In the genomic region with DNA sequence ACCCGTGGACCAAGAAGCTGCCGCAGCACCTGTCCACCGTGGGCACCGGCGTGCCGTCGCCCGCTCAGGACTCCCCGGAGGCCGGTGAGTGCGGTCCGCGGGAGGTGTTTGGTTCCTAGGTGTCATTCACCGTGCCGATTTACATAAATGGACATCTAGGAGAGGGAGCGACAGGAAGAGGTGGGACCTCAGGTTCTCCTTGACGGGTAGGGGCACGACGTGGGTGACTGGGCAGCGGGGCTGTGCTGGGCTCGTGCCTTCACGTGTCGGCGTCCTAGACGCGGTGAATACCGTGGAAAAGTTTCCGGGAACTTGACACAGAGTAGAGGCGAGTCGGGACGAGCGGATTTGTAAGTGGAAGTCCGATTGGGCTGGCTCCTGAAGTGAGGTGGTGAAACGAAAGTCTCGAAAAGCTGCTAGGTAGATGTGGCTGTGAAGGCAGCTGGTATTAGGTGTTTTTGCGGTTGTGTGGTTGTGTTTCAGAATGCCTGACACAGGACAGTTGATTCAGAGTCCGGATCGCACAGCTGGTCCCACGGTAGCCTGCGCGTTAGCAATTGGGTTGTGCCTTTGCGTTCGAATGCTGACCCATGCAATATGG, we compare ENCODE assay signal across 8 mouse cellular contexts. TPM values are rescaled to one million over a fixed set of nuclear protein-coding genes. Genes with fewer than 3 reads are reported as not detected.
DNase-seq lines count a peak whose midpoint lies in the region; ATAC-seq and TF ChIP-seq lines count a peak whose summit lies in the region.

No protein-coding gene starts in this region.

- H3K27ac ChIP-seq in embryonic facial prominence, embryonic 14.5 days (replicated peaks; ENCODE audit: low read depth, low read length) = no peak overlapping the region
- H3K27ac ChIP-seq in heart, embryonic 12.5 days (ENCODE audit: poor library complexity, severe bottlenecking) = peak overlapping the region; percentile 94
- H3K27ac ChIP-seq in kidney, embryonic 14.5 days (ENCODE audit: low read depth, low read length) = no peak overlapping the region
- H3K27ac ChIP-seq in neural tube, embryonic 13.5 days (replicated peaks) = peak overlapping the region; percentile 86

- H3K4me3 ChIP-seq in E14TG2a.4 (replicated peaks; ENCODE audit: low read length) = peak overlapping the region; percentile 87
- peak overlapping the region; percentile 75 for H3K4me3 ChIP-seq in embryonic facial prominence, embryonic 14.5 days (ENCODE audit: low read depth, low read length)
- H3K4me3 ChIP-seq in heart, embryonic 12.5 days = peak overlapping the region; percentile 99
- peak overlapping the region; percentile 70 for H3K4me3 ChIP-seq in kidney, embryonic 14.5 days (ENCODE audit: low read length)
- peak overlapping the region; percentile 80 for H3K4me3 ChIP-seq in neural tube, embryonic 13.5 days

- TF ChIP-seq CTCF in E14TG2a.4 (conservative IDR thresholded peaks at IDR 0.05; ENCODE audit: low read length) = no peak

- H3K4me1 ChIP-seq in E14TG2a.4 (replicated peaks; ENCODE audit: low read depth, low read length) = peaks cover 27% of the 10 kb centered on the region
- H3K4me1 ChIP-seq in embryonic facial prominence, embryonic 14.5 days (ENCODE audit: control insufficient read depth, insufficient read depth, low read length) = 0 out of 2 replicates have a peak, but pooled peaks cover 2% of the 10 kb centered on the region
- H3K4me1 ChIP-seq in heart, embryonic 12.5 days (replicated peaks) = 0 out of 2 replicates have a peak, but pooled peaks cover 3% of the 10 kb centered on the region
- no peaks in the 10 kb centered on the region for H3K4me1 ChIP-seq in kidney, embryonic 14.5 days (ENCODE audit: control insufficient read depth, insufficient read depth, low read length)
- H3K4me1 ChIP-seq in neural tube, embryonic 13.5 days (replicated peaks) = peaks cover 13% of the 10 kb centered on the region

- peak overlapping the region; percentile 73 for H3K9ac ChIP-seq in embryonic facial prominence, embryonic 14.5 days (ENCODE audit: low read depth, low read length)
- peak overlapping the region; percentile 98 for H3K9ac ChIP-seq in heart, embryonic 12.5 days
- H3K9ac ChIP-seq in kidney, embryonic 14.5 days (ENCODE audit: low read depth, low read length) = peak overlapping the region; percentile 76
- peak overlapping the region; percentile 83 for H3K9ac ChIP-seq in neural tube, embryonic 13.5 days

- peaks cover 41% of the 10 kb centered on the region for H3K27me3 ChIP-seq in E14TG2a.4 (ENCODE audit: insufficient read depth, low read length)
- peaks cover 18% of the 10 kb centered on the region for H3K27me3 ChIP-seq in embryonic facial prominence, embryonic 14.5 days (replicated peaks; ENCODE audit: control insufficient read depth, insufficient read depth, low read length)
- H3K27me3 ChIP-seq in heart, embryonic 12.5 days (replicated peaks) = 0 out of 2 replicates have a peak, but pooled peaks cover 4% of the 10 kb centered on the region
- H3K27me3 ChIP-seq in kidney, embryonic 14.5 days (ENCODE audit: control insufficient read depth, insufficient read depth, low read length) = no peaks in the 10 kb centered on the region
- H3K27me3 ChIP-seq in neural tube, embryonic 13.5 days = peaks cover 27% of the 10 kb centered on the region

- H3K36me3 ChIP-seq in E14TG2a.4 (ENCODE audit: insufficient read depth, low read length) = no peaks in the 10 kb centered on the region
- H3K36me3 ChIP-seq in embryonic facial prominence, embryonic 14.5 days (ENCODE audit: control insufficient read depth, insufficient read depth, low read length) = no peaks in the 10 kb centered on the region
- H3K36me3 ChIP-seq in heart, embryonic 12.5 days = no peaks in the 10 kb centered on the region
- no peaks in the 10 kb centered on the region for H3K36me3 ChIP-seq in kidney, embryonic 14.5 days (ENCODE audit: control insufficient read depth, insufficient read depth, low read length)
- H3K36me3 ChIP-seq in neural tube, embryonic 13.5 days = no peaks in the 10 kb centered on the region

- WGBS in embryonic facial prominence, embryonic 14.5 days = under 1% methylated on average over 39 of the region's 43 CpGs
- under 1% methylated on average over 43 of the region's 43 CpGs for WGBS in heart, embryonic 12.5 days
- under 1% methylated on average over 43 of the region's 43 CpGs for WGBS in kidney, embryonic 14.5 days
- under 1% methylated on average over 43 of the region's 43 CpGs for WGBS in neural tube, embryonic 13.5 days

- no peak for ATAC-seq in embryonic facial prominence, embryonic 14.5 days (ENCODE audit: low read depth)
- ATAC-seq in heart, embryonic 12.5 days (ENCODE audit: insufficient number of reproducible peaks, low FRiP score) = no peak
- ATAC-seq in kidney, embryonic 14.5 days (ENCODE audit: low FRiP score, low TSS enrichment) = peak; percentile 5; the same call in 1 of the 2 replicates
- ATAC-seq in neural tube, embryonic 13.5 days (ENCODE audit: low read depth) = no peak

- peak overlapping the region; percentile 99 for H3K4me2 ChIP-seq in embryonic facial prominence, embryonic 14.5 days (ENCODE audit: low read depth, low read length)
- peak overlapping the region; percentile 99 for H3K4me2 ChIP-seq in heart, embryonic 12.5 days
- peak overlapping the region; percentile 99 for H3K4me2 ChIP-seq in kidney, embryonic 14.5 days (replicated peaks; ENCODE audit: low read depth, low read length)
- H3K4me2 ChIP-seq in neural tube, embryonic 13.5 days = peak overlapping the region; percentile 85

- peak; percentile 69 to 72 for DNase-seq in adrenal gland, postnatal 36 days
- peak; percentile 19 for DNase-seq in embryonic facial prominence, embryonic 14.5 days (ENCODE audit: low spot score)
- peak; percentile 76 for DNase-seq in lung, adult 18-20 months
- peak; percentile 47 for DNase-seq in thymus, postnatal 0 days (ENCODE audit: low spot score)

- no peaks in the 10 kb centered on the region for H3K9me3 ChIP-seq in E14TG2a.4 (ENCODE audit: low read length)
- no peaks in the 10 kb centered on the region for H3K9me3 ChIP-seq in embryonic facial prominence, embryonic 14.5 days (ENCODE audit: control insufficient read depth, low read length)
- no peaks in the 10 kb centered on the region for H3K9me3 ChIP-seq in heart, embryonic 12.5 days (replicated peaks)
- H3K9me3 ChIP-seq in kidney, embryonic 14.5 days (ENCODE audit: control insufficient read depth, low read length) = no peaks in the 10 kb centered on the region
- no peaks in the 10 kb centered on the region for H3K9me3 ChIP-seq in neural tube, embryonic 13.5 days

RNA-seq across cellular contexts. Expression of a gene that starts 1.1 kb away (rescaled TPM):
- 10 to 100 TPM; 27.4 to 35.7 TPM for total RNA-seq in adrenal gland, postnatal 36 days (2021)
- polyA plus RNA-seq in embryonic facial prominence, embryonic 14.5 days (2014; fragmentation: Nextera tagmentation; extraction: Ambion mirVana) = 3.1 and 5.9 TPM in 2 replicates
- polyA plus RNA-seq in heart, embryonic 12.5 days (2016; fragmentation: Nextera tagmentation; extraction: Ambion mirVana) = 10.6 and 12.1 TPM in 2 replicates
- 6.3 and 7.4 TPM in 2 replicates for polyA plus RNA-seq in kidney, embryonic 14.5 days (2014; fragmentation: Nextera tagmentation; extraction: Ambion mirVana)
- polyA plus RNA-seq in neural tube, embryonic 13.5 days (2015; fragmentation: Nextera tagmentation; extraction: Ambion mirVana) = 4.9 and 5.1 TPM in 2 replicates
- polyA plus RNA-seq in thymus, postnatal 0 days (2015; fragmentation: Nextera tagmentation; extraction: Ambion mirVana) = 5.7 and 8.5 TPM in 2 replicates

RNA-seq across cellular contexts. Expression of a gene that starts 48.4 kb away (rescaled TPM):
- under 1 TPM in 1 of 2 experiments, not detected in 1; 0.13 TPM for total RNA-seq in adrenal gland, postnatal 36 days (2021)
- 0.30 TPM in 1 of 2 replicates, not detected in the other for polyA plus RNA-seq in embryonic facial prominence, embryonic 14.5 days (2014; fragmentation: Nextera tagmentation; extraction: Ambion mirVana)
- 0.11 and 0.41 TPM in 2 replicates for polyA plus RNA-seq in heart, embryonic 12.5 days (2016; fragmentation: Nextera tagmentation; extraction: Ambion mirVana)
- polyA plus RNA-seq in kidney, embryonic 14.5 days (2014; fragmentation: Nextera tagmentation; extraction: Ambion mirVana) = 0.16 TPM in 1 of 2 replicates, not detected in the other
- 0.15 and 0.47 TPM in 2 replicates for polyA plus RNA-seq in neural tube, embryonic 13.5 days (2015; fragmentation: Nextera tagmentation; extraction: Ambion mirVana)
- 0.05 and 0.17 TPM in 2 replicates for polyA plus RNA-seq in thymus, postnatal 0 days (2015; fragmentation: Nextera tagmentation; extraction: Ambion mirVana)

Comparison
In these comparisons a context has a peak if more than half of its experiments do, and no peak if none do; other contexts are left out.
1. DNase-seq: peak in every context shown above with its lines; median percentile 76 in lung, adult 18-20 months; 70 in adrenal gland, postnatal 36 days; 47 in thymus, postnatal 0 days; 19 in embryonic facial prominence, embryonic 14.5 days.
2. H3K27ac ChIP-seq: peak in heart, embryonic 12.5 days (single experiment) and neural tube, embryonic 13.5 days (single experiment); none in embryonic facial prominence, embryonic 14.5 days (single experiment) and kidney, embryonic 14.5 days (single experiment).
3. Peak in every context shown above with its lines, with median percentiles within 50 percentile points of each other: H3K4me3 ChIP-seq, H3K4me2 ChIP-seq and H3K9ac ChIP-seq.